Mouse (Mus musculus) embryonic facial prominence, embryonic 11.5 days (tissue): Measurements from ENCODE around the gene Fastk. TPM values are rescaled to one million over a fixed set of nuclear protein-coding genes. Genes with fewer than 3 reads are reported as not detected.
A peak's percentile ranks its signal among the peaks of the same experiment; 100 is the strongest.

Experiments
- ATAC-seq: fragments of 200-750 bp; cut with Nextera tagmentation; replicated peaks from 2 replicates; pipeline ENCODE4 v1.8.0; 2017; ENCODE audit warnings: low read depth; ENCODE audit not compliant: insufficient number of reproducible peaks, low FRiP score, low TSS enrichment
- DNase-seq: peaks from one replicate; pipeline ENCODE4 v3.0.0-alpha.2; 2015; ENCODE audit warnings: low spot score
- H3K27ac ChIP-seq: fragments of 300-500 bp; sonication (generic); replicated peaks from 2 replicates; pipeline ENCODE4 v1.5.1; 2014; ENCODE audit warnings: mild to moderate bottlenecking, low read depth, low read length, control low read depth
- H3K27me3 ChIP-seq: fragments of 300-500 bp; sonication (generic); 2 replicates; pipeline ENCODE4 v1.6.1; 2014; ENCODE audit warnings: mild to moderate bottlenecking, low read length, moderate library complexity, mixed read lengths; ENCODE audit not compliant: control insufficient read depth, insufficient read depth
- H3K36me3 ChIP-seq: fragments of 300-500 bp; sonication (generic); replicated peaks from 2 replicates; pipeline ENCODE4 v1.6.1; 2014; ENCODE audit warnings: low read depth, mild to moderate bottlenecking, low read length, moderate library complexity, mixed read lengths; ENCODE audit not compliant: control insufficient read depth, insufficient read depth
- H3K4me1 ChIP-seq: fragments of 300-500 bp; sonication (generic); 2 replicates; pipeline ENCODE4 v1.6.1; 2014; ENCODE audit warnings: low read length, mixed read lengths; ENCODE audit not compliant: control insufficient read depth, insufficient read depth
- H3K4me2 ChIP-seq: fragments of 300-500 bp; sonication (generic); 2 replicates; pipeline ENCODE4 v1.6.1; 2014; ENCODE audit warnings: low read depth, mild to moderate bottlenecking, control low read depth, low read length, moderate library complexity
- H3K4me3 ChIP-seq: fragments of 300-500 bp; sonication (generic); 2 replicates; pipeline ENCODE4 v1.5.1; 2014; ENCODE audit warnings: low read depth, low read length, control low read depth
- H3K9ac ChIP-seq: fragments of 300-500 bp; sonication (generic); replicated peaks from 2 replicates; pipeline ENCODE4 v1.6.1; 2014; ENCODE audit warnings: mild to moderate bottlenecking, control low read depth, low read length
- H3K9me3 ChIP-seq: fragments of 300-500 bp; sonication (generic); replicated peaks from 2 replicates; pipeline ENCODE4 v1.6.1; 2016; ENCODE audit warnings: mild to moderate bottlenecking, low read length, inconsistent platforms, mixed read lengths; ENCODE audit not compliant: control insufficient read depth
- WGBS: fragments of 180-500 bp; shearing (Covaris S2); extraction: QIAGEN DNeasy Blood & Tissue Kit; methylation state at CpG from one replicate; pipeline ENCODE4 v1.1.7; 2014; 5-methylcytosine and 5-hydroxymethylcytosine counted together
- polyA plus RNA-seq: library from polyadenylated mRNA; unstranded; fragments of >200 nt; fragmentation: Nextera tagmentation; extraction: Ambion mirVana; gene quantifications from 2 replicates; pipeline ENCODE4 v1.2.1, GENCODE M21; 2014

The Fastk gene
- polyA plus RNA-seq, 1 experiment from 2014 or later, result 77.8 TPM

GRCm38 (mm10) chr5:24470600-24470999, 25.5 kb upstream of the Fastk start:
- no peak overlapping the region for H3K4me2 ChIP-seq

GRCm38 (mm10) chr5:24466762-24467161, 21.7 kb upstream of the Fastk start:
- ATAC-seq, result no peak
- no peak overlapping the region for H3K4me2 ChIP-seq
- no peaks in the 10 kb centered on the region for H3K27me3 ChIP-seq
- 51% methylated on average over 12 of the region's 12 CpGs for WGBS
- no peaks in the 10 kb centered on the region for H3K36me3 ChIP-seq
- H3K9me3 ChIP-seq, result no peaks in the 10 kb centered on the region
- H3K9ac ChIP-seq, result no peak overlapping the region
- DNase-seq, result no peak
- no peak overlapping the region for H3K4me3 ChIP-seq
- H3K4me1 ChIP-seq, result no peaks in the 10 kb centered on the region
- no peak overlapping the region for H3K27ac ChIP-seq

More at GRCm38 (mm10) chr5:24470600-24470999, 25.5 kb upstream of the Fastk start:
- Histone ChIP-seq H3K36me3 (no peaks in the 10 kb centered on the region), H3K27me3 (peaks cover 5% of the 10 kb centered on the region; the same call in 1 of the 2 replicates), H3K9me3 (no peaks in the 10 kb centered on the region), H3K9ac (no peak overlapping the region), H3K4me3 (no peak overlapping the region), H3K27ac (no peak overlapping the region), H3K4me1 (peaks cover 20% of the 10 kb centered on the region)
- 11% methylated on average over 5 of the region's 5 CpGs for WGBS
- peak; percentile 88 for DNase-seq
- ATAC-seq, result no peak

- Histone ChIP-seq H3K4me2 (peak overlapping the region; percentile 2; the same call in 1 of the 2 replicates), H3K27ac (no peak overlapping the region), H3K4me1 (peaks cover 9% of the 10 kb centered on the region), H3K27me3 (no peaks in the 10 kb centered on the region), H3K4me3 (no peak overlapping the region), H3K36me3 (no peaks in the 10 kb centered on the region; the same call in 1 of the 2 replicates), H3K9me3 (no peaks in the 10 kb centered on the region), H3K9ac (no peak overlapping the region)
- DNase-seq, result no peak
- 55% methylated on average over 7 of the region's 7 CpGs for WGBS
- ATAC-seq, result no peak
These were observed 10.5 kb upstream of the Fastk start for GRCm38 (mm10) chr5:24455613-24456012.

- H3K27ac ChIP-seq, result no peak overlapping the region
- no peak for ATAC-seq
- 56% methylated on average over 3 of the region's 3 CpGs for WGBS
- no peak overlapping the region; the same call in 1 of the 2 replicates for H3K4me3 ChIP-seq
- H3K27me3 ChIP-seq, result no peaks in the 10 kb centered on the region
- DNase-seq, result no peak
- no peaks in the 10 kb centered on the region; the same call in 1 of the 2 replicates for H3K36me3 ChIP-seq
- peaks cover 9% of the 10 kb centered on the region for H3K4me1 ChIP-seq
- H3K9me3 ChIP-seq, result no peaks in the 10 kb centered on the region
- H3K9ac ChIP-seq, result no peak overlapping the region
- H3K4me2 ChIP-seq, result peak overlapping the region; percentile 2; the same call in 1 of the 2 replicates
These were observed 10.0 kb upstream of the Fastk start for GRCm38 (mm10) chr5:24455076-24455475.

- DNase-seq (no peak), ATAC-seq (no peak)
- H3K9ac ChIP-seq, result peak overlapping the region; percentile 96; the same call in 1 of the 2 replicates
- no peak overlapping the region for H3K27ac ChIP-seq
- H3K36me3 ChIP-seq, result no peaks in the 10 kb centered on the region; the same call in 1 of the 2 replicates
- peak overlapping the region; percentile 99 for H3K4me2 ChIP-seq
- peaks cover 9% of the 10 kb centered on the region for H3K4me1 ChIP-seq
- H3K9me3 ChIP-seq, result no peaks in the 10 kb centered on the region
- no peaks in the 10 kb centered on the region for H3K27me3 ChIP-seq
- 0 out of 2 replicates have a peak overlapping the region, but pooled peaks have one; percentile 12 for H3K4me3 ChIP-seq
- 28% methylated on average over 2 of the region's 2 CpGs for WGBS
These were observed 8.9 kb upstream of the Fastk start for GRCm38 (mm10) chr5:24453985-24454303.

GRCm38 (mm10) chr5:24453283-24453984, 8.3 kb upstream of the Fastk start:
- H3K4me3 ChIP-seq, result peak overlapping the region; percentile 91
- WGBS, result 10% methylated on average over 5 of the region's 5 CpGs
- no peak for DNase-seq
- peak overlapping the region; percentile 96 for H3K9ac ChIP-seq
- 0 out of 2 replicates have a peak overlapping the region, but pooled peaks have one; percentile 28 for H3K27ac ChIP-seq
- no peaks in the 10 kb centered on the region; the same call in 1 of the 2 replicates for H3K36me3 ChIP-seq
- H3K4me2 ChIP-seq, result peak overlapping the region; percentile 99
- no peaks in the 10 kb centered on the region for H3K27me3 ChIP-seq
- no peak for ATAC-seq
- no peaks in the 10 kb centered on the region for H3K9me3 ChIP-seq
- peaks cover 9% of the 10 kb centered on the region for H3K4me1 ChIP-seq

GRCm38 (mm10) chr5:24452691-24453233, 7.7 kb upstream of the Fastk start:
- Histone ChIP-seq H3K27me3 (no peaks in the 10 kb centered on the region), H3K4me2 (peak overlapping the region; percentile 99), H3K9me3 (no peaks in the 10 kb centered on the region), H3K36me3 (no peaks in the 10 kb centered on the region; the same call in 1 of the 2 replicates), H3K4me3 (peak overlapping the region; percentile 91), H3K9ac (peak overlapping the region; percentile 96), H3K4me1 (peaks cover 9% of the 10 kb centered on the region), H3K27ac (peak overlapping the region; percentile 93)
- under 1% methylated on average over 29 of the region's 29 CpGs for WGBS
- DNase-seq (peak; percentile 30), ATAC-seq (no peak)
